Mouse (Mus musculus) embryonic facial prominence, embryonic 10.5 days (tissue): ENCODE measurements at regions not wholly inside any gene's neighbourhood (a gene's known extent, or its start where the extent isn't known, plus 50 kb on each side); places are given as distances from the start of the nearest gene placed in this dataset.

Experiments used
- DNase-seq: peaks from one replicate; pipeline ENCODE4 v3.0.0-alpha.2; 2017; ENCODE audit warnings: low spot score
- H3K27ac ChIP-seq: fragments of 300-500 bp; sonication (generic); replicated peaks from 2 replicates; pipeline ENCODE4 v1.5.1; 2016; ENCODE audit warnings: mild to moderate bottlenecking
- H3K27me3 ChIP-seq: fragments of 300-500 bp; sonication (generic); replicated peaks from 2 replicates; pipeline ENCODE4 v1.6.1; 2016; ENCODE audit warnings: low read depth, mild to moderate bottlenecking; ENCODE audit not compliant: poor library complexity, severe bottlenecking
- H3K36me3 ChIP-seq: fragments of 300-500 bp; sonication (generic); replicated peaks from 2 replicates; pipeline ENCODE4 v1.6.1; 2016; ENCODE audit warnings: mild to moderate bottlenecking, moderate library complexity
- H3K4me1 ChIP-seq: fragments of 300-500 bp; sonication (generic); 2 replicates; pipeline ENCODE4 v1.6.1; 2016
- H3K4me3 ChIP-seq: fragments of 300-500 bp; sonication (generic); 2 replicates; pipeline ENCODE4 v1.5.1; 2016; ENCODE audit warnings: mild to moderate bottlenecking, moderate library complexity
- H3K9me3 ChIP-seq: fragments of 300-500 bp; sonication (generic); 2 replicates; pipeline ENCODE4 v1.6.1; 2016; ENCODE audit warnings: mild to moderate bottlenecking
- WGBS: fragments of 180-500 bp; shearing (Covaris S2); methylation state at CpG from one replicate; pipeline ENCODE4 v1.1.7; 2016; 5-methylcytosine and 5-hydroxymethylcytosine counted together

DNA sequence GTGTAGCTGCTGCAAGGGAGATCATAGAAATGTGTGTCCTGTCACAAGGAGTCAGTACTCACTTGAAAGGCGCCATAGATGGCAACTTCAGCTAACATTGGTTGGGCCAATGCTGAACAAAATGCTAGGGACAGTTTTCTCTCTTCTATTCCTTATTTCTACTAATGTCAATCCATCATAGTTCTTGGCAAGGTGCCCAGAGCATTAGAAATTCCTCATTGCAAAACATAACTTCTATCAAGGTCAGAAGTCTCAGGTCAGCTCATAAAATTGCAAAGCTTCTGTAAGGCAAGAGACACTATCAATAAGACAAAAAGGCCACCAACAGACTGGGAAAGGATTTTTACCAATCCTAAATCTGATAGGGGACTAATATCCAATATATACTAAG is 106.3 kb downstream of the D1Ertd622e start:
- Histone ChIP-seq H3K36me3 (no peaks in the 10 kb centered on the region), H3K9me3 (no peaks in the 10 kb centered on the region), H3K27ac (no peak overlapping the region), H3K27me3 (no peaks in the 10 kb centered on the region), H3K4me1 (no peaks in the 10 kb centered on the region), H3K4me3 (no peak overlapping the region)
- 94% methylated on average over 1 of the region's 1 CpGs for WGBS
- DNase-seq = no peak

- 74% methylated on average over 6 of the region's 6 CpGs for WGBS
- Histone ChIP-seq H3K4me1 (no peaks in the 10 kb centered on the region), H3K4me3 (no peak overlapping the region), H3K27ac (no peak overlapping the region), H3K36me3 (no peaks in the 10 kb centered on the region), H3K27me3 (no peaks in the 10 kb centered on the region), H3K9me3 (no peaks in the 10 kb centered on the region)
- no peak for DNase-seq
These were observed 106.8 kb downstream of the D1Ertd622e start for GRCm38 (mm10) chr1:97554936-97555564.

DNA sequence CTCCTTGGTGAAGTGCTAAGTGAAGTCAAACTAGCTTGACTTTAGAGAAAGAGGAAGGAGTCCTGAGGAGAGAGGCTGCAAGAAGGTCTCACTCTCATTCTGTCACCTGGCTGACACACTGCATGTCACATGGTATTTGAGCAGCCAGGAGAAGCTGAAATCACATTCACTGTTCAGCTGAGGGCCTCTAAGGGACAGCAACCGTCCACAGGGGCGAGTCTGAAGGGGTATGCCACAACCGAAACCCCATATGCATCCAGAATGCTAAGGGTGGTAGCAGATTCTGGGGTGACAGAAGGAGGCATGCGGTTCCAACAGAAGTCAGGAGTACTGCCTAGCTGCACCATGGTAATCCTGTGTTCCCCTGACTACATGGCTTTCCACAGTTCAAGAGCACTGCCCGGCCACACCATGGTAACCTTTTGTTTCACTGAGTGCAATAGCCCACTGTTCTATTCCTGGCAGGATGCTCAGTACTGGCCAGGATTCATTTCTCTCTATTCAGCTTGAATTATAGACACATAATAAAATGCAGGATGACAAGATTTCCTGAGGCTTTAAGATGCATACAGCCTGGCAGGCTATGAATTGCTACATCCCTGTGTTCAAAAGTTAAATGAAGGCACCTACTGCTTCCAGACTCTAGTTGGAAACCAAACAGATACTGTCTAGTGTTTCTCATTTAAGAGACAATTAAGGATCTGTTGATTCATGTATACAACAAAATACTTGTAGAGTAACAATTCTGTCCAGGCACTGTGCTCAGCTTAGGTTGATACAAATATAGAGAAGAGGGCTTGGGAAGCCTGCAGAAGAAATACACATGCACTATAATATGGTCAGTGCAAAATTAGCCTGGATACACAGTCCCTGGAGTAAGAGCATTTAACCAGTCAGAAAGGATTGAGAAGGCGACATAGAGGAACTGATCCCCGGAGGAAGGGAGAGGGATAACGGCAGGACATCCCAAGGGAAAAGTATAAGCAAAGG is 108.1 kb downstream of the D1Ertd622e start:
- no peak for DNase-seq
- Histone ChIP-seq H3K4me1 (no peaks in the 10 kb centered on the region), H3K36me3 (no peaks in the 10 kb centered on the region), H3K4me3 (no peak overlapping the region), H3K9me3 (no peaks in the 10 kb centered on the region), H3K27me3 (no peaks in the 10 kb centered on the region), H3K27ac (no peak overlapping the region)
- 89% methylated on average over 8 of the region's 8 CpGs for WGBS

DNA sequence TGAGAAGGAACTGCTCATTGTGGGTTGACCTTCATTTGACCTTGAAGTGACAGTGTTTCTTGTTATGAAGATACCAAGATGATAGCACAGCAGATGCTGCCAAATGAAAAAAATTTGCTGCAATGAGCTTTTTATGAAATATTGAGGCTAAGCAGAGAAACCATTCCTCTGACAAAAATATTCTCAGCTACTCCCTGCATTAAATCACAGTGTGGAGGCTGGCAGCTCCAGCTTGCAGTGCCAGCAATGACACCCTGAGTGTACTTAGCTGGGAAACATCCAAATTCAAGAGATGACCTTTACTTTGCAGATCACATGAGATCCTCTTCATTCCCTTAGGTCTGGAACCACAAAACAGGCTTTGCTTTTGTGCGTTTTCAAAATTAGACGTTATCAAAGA is 109.0 kb downstream of the D1Ertd622e start:
- 90% methylated on average over 2 of the region's 2 CpGs for WGBS
- H3K9me3 ChIP-seq = no peaks in the 10 kb centered on the region
- DNase-seq = no peak
- H3K36me3 ChIP-seq = no peaks in the 10 kb centered on the region
- H3K4me1 ChIP-seq = no peaks in the 10 kb centered on the region
- no peaks in the 10 kb centered on the region for H3K27me3 ChIP-seq
- no peak overlapping the region for H3K4me3 ChIP-seq
- H3K27ac ChIP-seq = no peak overlapping the region

DNA sequence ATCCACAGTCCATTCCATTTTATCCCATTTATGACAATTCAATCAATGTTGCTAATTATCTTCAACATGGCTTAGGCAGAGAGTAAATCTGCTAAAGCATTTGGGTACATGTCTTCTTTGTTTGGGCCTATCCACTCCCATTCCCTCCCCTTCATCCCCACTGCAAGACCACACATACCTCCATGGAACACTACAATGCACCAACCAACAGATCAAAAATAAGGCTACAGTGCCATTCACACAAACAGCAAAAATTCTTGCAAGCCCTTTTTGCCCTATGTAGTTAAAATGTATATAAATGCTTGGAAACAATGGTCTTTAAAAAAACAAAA is 120.7 kb downstream of the D1Ertd622e start:
- Histone ChIP-seq H3K27me3 (no peaks in the 10 kb centered on the region), H3K4me1 (peaks cover 6% of the 10 kb centered on the region; the same call in 1 of the 2 replicates), H3K36me3 (no peaks in the 10 kb centered on the region), H3K4me3 (no peak overlapping the region), H3K27ac (no peak overlapping the region; the same call in 1 of the 2 replicates), H3K9me3 (no peaks in the 10 kb centered on the region)
- no peak for DNase-seq

GRCm38 (mm10) chr1:97540291-97541161 is 121.3 kb downstream of the D1Ertd622e start:
- peak; percentile 42 for DNase-seq
- 38% methylated on average over 16 of the region's 16 CpGs for WGBS
- Histone ChIP-seq H3K27me3 (no peaks in the 10 kb centered on the region), H3K4me1 (peaks cover 6% of the 10 kb centered on the region; the same call in 1 of the 2 replicates), H3K36me3 (no peaks in the 10 kb centered on the region), H3K4me3 (no peak overlapping the region), H3K27ac (peak overlapping the region; percentile 72), H3K9me3 (no peaks in the 10 kb centered on the region)

GRCm38 (mm10) chr1:97496915-97497314 is 165.0 kb downstream of the D1Ertd622e start:
- WGBS = 88% methylated on average over 1 of the region's 1 CpGs
- no peak overlapping the region for H3K4me3 ChIP-seq
- no peak for DNase-seq

DNA sequence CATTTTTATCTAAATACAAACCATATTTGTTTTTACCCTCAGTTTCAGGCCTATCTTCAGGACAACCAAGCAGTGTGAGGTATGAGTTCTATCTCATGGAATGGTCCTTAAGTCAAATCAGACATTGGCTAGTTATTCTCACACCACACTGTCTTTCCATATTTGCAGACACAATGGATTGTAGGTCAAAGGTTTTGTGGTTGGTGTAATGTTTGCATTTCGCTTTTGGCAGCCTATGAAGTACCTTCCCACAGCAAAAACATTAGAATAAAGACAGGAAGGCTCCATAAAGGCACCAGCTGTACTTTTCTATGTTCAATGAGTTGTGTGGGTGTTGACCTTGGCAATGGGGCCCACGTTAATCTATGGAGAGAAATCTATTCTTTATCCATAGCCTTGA is 182.0 kb downstream of the D1Ertd622e start:
- no peaks in the 10 kb centered on the region for H3K9me3 ChIP-seq
- H3K27ac ChIP-seq = no peak overlapping the region
- DNase-seq = no peak
- no peaks in the 10 kb centered on the region for H3K27me3 ChIP-seq
- H3K4me3 ChIP-seq = no peak overlapping the region
- H3K4me1 ChIP-seq = no peaks in the 10 kb centered on the region
- WGBS = 64% methylated on average over 2 of the region's 2 CpGs
- no peaks in the 10 kb centered on the region for H3K36me3 ChIP-seq

More at GRCm38 (mm10) chr1:97496915-97497314, 165.0 kb downstream of the D1Ertd622e start:
- H3K27ac ChIP-seq = no peak overlapping the region
- H3K27me3 ChIP-seq = no peaks in the 10 kb centered on the region
- H3K4me1 ChIP-seq = no peaks in the 10 kb centered on the region
- no peaks in the 10 kb centered on the region for H3K9me3 ChIP-seq
- H3K36me3 ChIP-seq = no peaks in the 10 kb centered on the region
